15 mouse cellular contexts compared by ENCODE assay signal in the genomic region with DNA sequence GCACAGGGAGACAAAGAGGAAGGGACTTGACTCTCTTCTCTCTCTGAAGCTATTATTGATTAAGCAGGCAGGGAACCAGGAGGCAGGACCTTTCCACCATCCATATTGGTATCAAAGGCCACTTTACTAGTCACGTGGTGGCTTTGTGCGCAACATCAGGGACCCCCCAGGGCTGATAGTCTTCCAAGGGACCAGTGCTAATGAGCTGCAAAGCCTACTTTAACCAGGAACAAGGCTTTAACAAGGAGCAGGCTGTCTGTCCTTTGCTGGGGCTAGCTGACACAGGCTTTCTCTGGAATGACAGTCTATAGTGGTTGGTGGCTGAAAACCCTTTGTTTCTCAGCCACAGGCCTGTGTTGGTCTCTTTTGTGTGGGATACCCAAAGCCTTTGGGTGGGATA.
DNase-seq lines count a peak whose midpoint lies in the region; ATAC-seq and TF ChIP-seq lines count a peak whose summit lies in the region.
"Had no signal": no experiment of that assay in that cellular context is flagged by ENCODE, and none has a peak within 500 bp of the region (broad histone marks: within the 10 kb centered on the region; RNA-seq: fewer than 3 reads in every experiment).

No protein-coding gene starts in this region.

- WGBS in forebrain, embryonic 10.5 days: 40% methylated on average over 2 of the region's 2 CpGs
- 11% methylated on average over 2 of the region's 2 CpGs for WGBS in forebrain, embryonic 16.5 days
- WGBS in midbrain, embryonic 13.5 days: 38% methylated on average over 2 of the region's 2 CpGs

- no peak for TF ChIP-seq CTCF in gastrocnemius, adult 2 months (IDR thresholded peaks at IDR 0.05)

- no peak overlapping the region for H3K9ac ChIP-seq in forebrain, embryonic 16.5 days (replicated peaks; ENCODE audit: low read depth, low read length)
- H3K9ac ChIP-seq in midbrain, embryonic 13.5 days (replicated peaks): no peak overlapping the region
- H3K9ac ChIP-seq: intestine, embryonic 15.5 days; neural tube, embryonic 15.5 days had no signal

- intact Hi-C loops in gastrocnemius, adult 2 months (cut with DNase I): no loop called here

- DNase-seq in embryo, embryonic 10.5 days (ENCODE audit: low spot score): peak; percentile 1
- DNase-seq in embryo, embryonic 11 days: no peak
- DNase-seq in forebrain, embryonic 10.5 days (ENCODE audit: extremely low spot score, low spot score): no peak
- no peak for DNase-seq in gastrocnemius, adult 2 months
- DNase-seq in urinary bladder, adult 2 months (ENCODE audit: low spot score): no peak
- DNase-seq in kidney, adult 9 months: no peak
- DNase-seq: cerebellum, adult 2 months; kidney, adult 8-10 months; thymus, postnatal 14 days had no signal

- no peak overlapping the region for H3K4me2 ChIP-seq in forebrain, embryonic 16.5 days (ENCODE audit: low read length)
- no peak overlapping the region for H3K4me2 ChIP-seq in midbrain, embryonic 13.5 days (replicated peaks)
- H3K4me2 ChIP-seq: intestine, embryonic 15.5 days; neural tube, embryonic 15.5 days had no signal

- H3K9me3 ChIP-seq in forebrain, embryonic 10.5 days: no peaks in the 10 kb centered on the region
- no peaks in the 10 kb centered on the region for H3K9me3 ChIP-seq in forebrain, embryonic 16.5 days (ENCODE audit: control insufficient read depth, low read length)
- H3K9me3 ChIP-seq in midbrain, embryonic 13.5 days: no peaks in the 10 kb centered on the region
- H3K9me3 ChIP-seq: heart, embryonic 10.5 days; intestine, embryonic 15.5 days; limb, embryonic 10.5 days; neural tube, embryonic 15.5 days had no signal

- H3K27me3 ChIP-seq in forebrain, embryonic 10.5 days (ENCODE audit: poor library complexity, severe bottlenecking): no peaks in the 10 kb centered on the region
- H3K27me3 ChIP-seq in forebrain, embryonic 16.5 days (replicated peaks; ENCODE audit: control insufficient read depth, insufficient read depth, low read length): no peaks in the 10 kb centered on the region
- no peaks in the 10 kb centered on the region for H3K27me3 ChIP-seq in midbrain, embryonic 13.5 days
- H3K27me3 ChIP-seq: intestine, embryonic 15.5 days; neural tube, embryonic 15.5 days had no signal

- ATAC-seq in forebrain, embryonic 16.5 days: peak; percentile 58
- peak; percentile 75 for ATAC-seq in midbrain, embryonic 13.5 days

- H3K36me3 ChIP-seq in forebrain, embryonic 10.5 days (replicated peaks): no peaks in the 10 kb centered on the region
- H3K36me3 ChIP-seq in forebrain, embryonic 16.5 days (ENCODE audit: control insufficient read depth, insufficient read depth): no peaks in the 10 kb centered on the region
- H3K36me3 ChIP-seq in midbrain, embryonic 13.5 days: no peaks in the 10 kb centered on the region
- H3K36me3 ChIP-seq: heart, embryonic 10.5 days; intestine, embryonic 15.5 days; limb, embryonic 10.5 days; neural tube, embryonic 15.5 days had no signal

- no peak overlapping the region for H3K4me3 ChIP-seq in forebrain, embryonic 10.5 days
- no peak overlapping the region for H3K4me3 ChIP-seq in forebrain, embryonic 16.5 days (replicated peaks; ENCODE audit: low read length)
- no peak overlapping the region for H3K4me3 ChIP-seq in midbrain, embryonic 13.5 days (replicated peaks)
- H3K4me3 ChIP-seq in gastrocnemius, adult 2 months: no peak overlapping the region
- H3K4me3 ChIP-seq: heart, embryonic 10.5 days; intestine, embryonic 15.5 days; limb, embryonic 10.5 days; neural tube, embryonic 15.5 days had no signal

- 0 out of 2 replicates have a peak overlapping the region, but pooled peaks have one; percentile 31 for H3K27ac ChIP-seq in forebrain, embryonic 10.5 days
- H3K27ac ChIP-seq in forebrain, embryonic 16.5 days (ENCODE audit: low read length): peak overlapping the region; percentile 62
- H3K27ac ChIP-seq in midbrain, embryonic 13.5 days: peak overlapping the region; percentile 31
- no peak overlapping the region for H3K27ac ChIP-seq in gastrocnemius, adult 2 months
- H3K27ac ChIP-seq: heart, embryonic 10.5 days; intestine, embryonic 15.5 days; limb, embryonic 10.5 days; neural tube, embryonic 15.5 days had no signal

- peaks cover 12% of the 10 kb centered on the region for H3K4me1 ChIP-seq in forebrain, embryonic 10.5 days
- H3K4me1 ChIP-seq in forebrain, embryonic 16.5 days (replicated peaks; ENCODE audit: control insufficient read depth, insufficient read depth, low read length): peaks cover 10% of the 10 kb centered on the region
- peaks cover 10% of the 10 kb centered on the region for H3K4me1 ChIP-seq in midbrain, embryonic 13.5 days (replicated peaks)
